8 mouse cellular contexts compared by ENCODE assay signal in the genomic region with DNA sequence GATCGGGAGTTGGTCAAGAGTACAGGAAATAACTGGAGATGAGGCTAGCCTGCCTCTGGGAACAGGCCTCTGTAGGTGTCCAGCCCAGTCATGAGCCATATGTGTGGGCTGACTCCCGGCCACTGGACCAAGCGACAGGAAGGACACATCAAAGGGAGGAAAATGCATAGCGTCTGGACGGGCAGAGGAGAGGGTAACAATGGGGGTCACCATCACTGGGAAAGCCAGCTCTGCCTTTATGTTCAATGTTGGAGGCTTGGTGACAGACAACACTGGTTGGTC. TPM values are rescaled to one million over a fixed set of nuclear protein-coding genes. Genes with fewer than 3 reads are reported as not detected.
A peak's percentile ranks its signal among the peaks of the same experiment; 100 is the strongest.
DNase-seq lines count a peak whose midpoint lies in the region; ATAC-seq and TF ChIP-seq lines count a peak whose summit lies in the region.

No protein-coding gene starts in this region.

- H3K4me3 ChIP-seq in heart, embryonic 11.5 days (ENCODE audit: low read depth, low read length): no peak overlapping the region
- no peak overlapping the region for H3K4me3 ChIP-seq in midbrain, embryonic 11.5 days (ENCODE audit: low read depth, low read length)
- no peak overlapping the region for H3K4me3 ChIP-seq in midbrain, embryonic 16.5 days (ENCODE audit: low read depth, low read length)
- H3K4me3 ChIP-seq in hindbrain, embryonic 16.5 days (ENCODE audit: low read length): no peak overlapping the region
- no peak overlapping the region for H3K4me3 ChIP-seq in neural tube, embryonic 13.5 days
- H3K4me3 ChIP-seq in left cerebral cortex, adult 2 months: no peak overlapping the region

- ATAC-seq in heart, embryonic 11.5 days (replicated peaks; ENCODE audit: insufficient number of reproducible peaks, low FRiP score, low TSS enrichment): no peak
- no peak for ATAC-seq in midbrain, embryonic 11.5 days (ENCODE audit: low FRiP score)
- ATAC-seq in midbrain, embryonic 16.5 days: no peak
- ATAC-seq in hindbrain, embryonic 16.5 days: no peak
- no peak for ATAC-seq in neural tube, embryonic 13.5 days (ENCODE audit: low read depth)
- no peak for ATAC-seq in monocyte, adult 5-6 weeks (replicated peaks; ENCODE audit: insufficient number of reproducible peaks, low FRiP score, low TSS enrichment, poor library complexity, severe bottlenecking)

- H3K4me1 ChIP-seq in heart, embryonic 11.5 days (ENCODE audit: control insufficient read depth, insufficient read depth, low read length): peaks cover 49% of the 10 kb centered on the region
- peaks cover 53% of the 10 kb centered on the region for H3K4me1 ChIP-seq in midbrain, embryonic 11.5 days (ENCODE audit: control insufficient read depth, insufficient read depth, low read length)
- peaks cover 38% of the 10 kb centered on the region for H3K4me1 ChIP-seq in midbrain, embryonic 16.5 days (ENCODE audit: control insufficient read depth, insufficient read depth, low read length)
- peaks cover 38% of the 10 kb centered on the region for H3K4me1 ChIP-seq in hindbrain, embryonic 16.5 days (ENCODE audit: control insufficient read depth, insufficient read depth, low read depth, low read length)
- H3K4me1 ChIP-seq in neural tube, embryonic 13.5 days (replicated peaks): peaks cover 73% of the 10 kb centered on the region

- H3K27ac ChIP-seq in heart, embryonic 11.5 days (ENCODE audit: low read depth, low read length): no peak overlapping the region
- H3K27ac ChIP-seq in midbrain, embryonic 11.5 days (ENCODE audit: low read depth, low read length): no peak overlapping the region
- H3K27ac ChIP-seq in midbrain, embryonic 16.5 days (ENCODE audit: low read length): no peak overlapping the region
- H3K27ac ChIP-seq in hindbrain, embryonic 16.5 days (ENCODE audit: low read depth, low read length): peak overlapping the region; percentile 48; the same call in 1 of the 2 replicates
- H3K27ac ChIP-seq in neural tube, embryonic 13.5 days (replicated peaks): peak overlapping the region; percentile 61
- no peak overlapping the region for H3K27ac ChIP-seq in left cerebral cortex, adult 2 months

- H3K27me3 ChIP-seq in heart, embryonic 11.5 days (ENCODE audit: control insufficient read depth, insufficient read depth, low read length): no peaks in the 10 kb centered on the region
- peaks cover 10% of the 10 kb centered on the region; the same call in 1 of the 2 replicates for H3K27me3 ChIP-seq in midbrain, embryonic 11.5 days (ENCODE audit: control insufficient read depth, insufficient read depth, low read length)
- H3K27me3 ChIP-seq in midbrain, embryonic 16.5 days (ENCODE audit: control insufficient read depth, insufficient read depth, low read depth, low read length): no peaks in the 10 kb centered on the region
- no peaks in the 10 kb centered on the region; the same call in 1 of the 2 replicates for H3K27me3 ChIP-seq in hindbrain, embryonic 16.5 days (replicated peaks; ENCODE audit: control insufficient read depth, insufficient read depth, low read length)
- peaks cover 14% of the 10 kb centered on the region; the same call in 1 of the 2 replicates for H3K27me3 ChIP-seq in neural tube, embryonic 13.5 days

- H3K9me3 ChIP-seq in heart, embryonic 11.5 days (replicated peaks; ENCODE audit: control insufficient read depth, low read length): no peaks in the 10 kb centered on the region
- H3K9me3 ChIP-seq in midbrain, embryonic 11.5 days (ENCODE audit: control insufficient read depth, low read length): no peaks in the 10 kb centered on the region
- no peaks in the 10 kb centered on the region for H3K9me3 ChIP-seq in midbrain, embryonic 16.5 days (replicated peaks; ENCODE audit: control insufficient read depth, low read length, poor library complexity, severe bottlenecking)
- no peaks in the 10 kb centered on the region for H3K9me3 ChIP-seq in hindbrain, embryonic 16.5 days (ENCODE audit: control insufficient read depth, low read length)
- no peaks in the 10 kb centered on the region for H3K9me3 ChIP-seq in neural tube, embryonic 13.5 days

- intact Hi-C loops in left cerebral cortex, adult 2 months (cut with DNase I): loop anchor here (1.0 to 10.0 kb wide), 5 partner anchors 66 to 292 kb away; no protein-coding TSS in a partner anchor

- WGBS in heart, embryonic 11.5 days (ENCODE audit: insufficient replicate concordance): 20% methylated on average over 5 of the region's 5 CpGs
- WGBS in midbrain, embryonic 11.5 days: 7% methylated on average over 5 of the region's 5 CpGs
- WGBS in midbrain, embryonic 16.5 days: 11% methylated on average over 5 of the region's 5 CpGs
- WGBS in hindbrain, embryonic 16.5 days: 24% methylated on average over 5 of the region's 5 CpGs
- WGBS in neural tube, embryonic 13.5 days: 12% methylated on average over 5 of the region's 5 CpGs

- peak; percentile 89 for DNase-seq in heart, adult 11 months
- no peak for DNase-seq in midbrain, embryonic 11.5 days (ENCODE audit: low spot score, missing footprints)
- no peak for DNase-seq in left cerebral cortex, adult 2 months (ENCODE audit: extremely low spot score in 1 of 2, low spot score in 2 of 2)

- H3K4me2 ChIP-seq in heart, embryonic 11.5 days: no peak overlapping the region; the same call in 1 of the 2 replicates
- H3K4me2 ChIP-seq in midbrain, embryonic 11.5 days: peak overlapping the region; percentile 19; the same call in 1 of the 2 replicates
- H3K4me2 ChIP-seq in midbrain, embryonic 16.5 days (ENCODE audit: low read length): no peak overlapping the region
- H3K4me2 ChIP-seq in hindbrain, embryonic 16.5 days (ENCODE audit: low read length): peak overlapping the region; percentile 12; the same call in 1 of the 2 replicates
- no peak overlapping the region; the same call in 1 of the 2 replicates for H3K4me2 ChIP-seq in neural tube, embryonic 13.5 days

- no peak for TF ChIP-seq CTCF in left cerebral cortex, adult 2 months (IDR thresholded peaks at IDR 0.05)

- no peak overlapping the region for H3K9ac ChIP-seq in heart, embryonic 11.5 days (ENCODE audit: low read depth, low read length)
- H3K9ac ChIP-seq in midbrain, embryonic 11.5 days (ENCODE audit: low read length): peak overlapping the region; percentile 9; the same call in 1 of the 2 replicates
- no peak overlapping the region; the same call in 1 of the 2 replicates for H3K9ac ChIP-seq in midbrain, embryonic 16.5 days (ENCODE audit: low read depth, low read length)
- H3K9ac ChIP-seq in hindbrain, embryonic 16.5 days (ENCODE audit: low read depth, low read length): no peak overlapping the region
- no peak overlapping the region; the same call in 1 of the 2 replicates for H3K9ac ChIP-seq in neural tube, embryonic 13.5 days

- no peaks in the 10 kb centered on the region for H3K36me3 ChIP-seq in heart, embryonic 11.5 days (ENCODE audit: control insufficient read depth, insufficient read depth, low read length)
- H3K36me3 ChIP-seq in midbrain, embryonic 11.5 days (ENCODE audit: control insufficient read depth, insufficient read depth, low read length): no peaks in the 10 kb centered on the region
- H3K36me3 ChIP-seq in midbrain, embryonic 16.5 days (ENCODE audit: control insufficient read depth, insufficient read depth, low read length): no peaks in the 10 kb centered on the region
- no peaks in the 10 kb centered on the region for H3K36me3 ChIP-seq in hindbrain, embryonic 16.5 days (ENCODE audit: control insufficient read depth, insufficient read depth, low read length)
- no peaks in the 10 kb centered on the region for H3K36me3 ChIP-seq in neural tube, embryonic 13.5 days

RNA-seq across cellular contexts. Expression of a gene that starts 41.3 kb away (rescaled TPM):
- 1,448 and 1,508 TPM in 2 replicates for polyA plus RNA-seq in heart, embryonic 11.5 days (2014; fragmentation: Nextera tagmentation; extraction: Ambion mirVana)
- 2,965 and 3,081 TPM in 2 replicates for polyA plus RNA-seq in midbrain, embryonic 11.5 days (2014; fragmentation: Nextera tagmentation; extraction: Ambion mirVana)
- polyA plus RNA-seq in midbrain, embryonic 16.5 days (2015; fragmentation: Nextera tagmentation; extraction: Ambion mirVana): 4,277 and 4,299 TPM in 2 replicates
- polyA plus RNA-seq in hindbrain, embryonic 16.5 days (2015; fragmentation: Nextera tagmentation; extraction: Ambion mirVana): 4,199 and 4,222 TPM in 2 replicates
- polyA plus RNA-seq in neural tube, embryonic 13.5 days (2015; fragmentation: Nextera tagmentation; extraction: Ambion mirVana): 3,932 and 3,979 TPM in 2 replicates
- total RNA-seq in monocyte, adult 5-6 weeks (2017): 1,753 to 2,142 TPM (median 1,849 TPM) in 3 replicates
- 1,000 to 10,000 TPM; 1,100 to 1,129 TPM for total RNA-seq in left cerebral cortex, adult 2 months (2021)

RNA-seq across cellular contexts. Expression of a gene that starts 54.3 kb away (rescaled TPM):
- 0.57 TPM in 1 of 2 replicates, not detected in the other for polyA plus RNA-seq in heart, embryonic 11.5 days (2014; fragmentation: Nextera tagmentation; extraction: Ambion mirVana)
- 1.4 TPM in 2 replicates for polyA plus RNA-seq in midbrain, embryonic 11.5 days (2014; fragmentation: Nextera tagmentation; extraction: Ambion mirVana)
- polyA plus RNA-seq in midbrain, embryonic 16.5 days (2015; fragmentation: Nextera tagmentation; extraction: Ambion mirVana): 1.2 and 1.3 TPM in 2 replicates
- polyA plus RNA-seq in hindbrain, embryonic 16.5 days (2015; fragmentation: Nextera tagmentation; extraction: Ambion mirVana): 0.66 and 1.6 TPM in 2 replicates
- 1.3 and 1.5 TPM in 2 replicates for polyA plus RNA-seq in neural tube, embryonic 13.5 days (2015; fragmentation: Nextera tagmentation; extraction: Ambion mirVana)
- 0.29 to 0.75 TPM in 2 of 3 replicates, not detected in the other for total RNA-seq in monocyte, adult 5-6 weeks (2017)
- under 1 TPM in 1 of 2 experiments, not detected in 1; 0.25 TPM for total RNA-seq in left cerebral cortex, adult 2 months (2021)

Comparison
In these comparisons a context has a peak if more than half of its experiments do, and no peak if none do; other contexts are left out.
1. H3K4me2 ChIP-seq: peak in midbrain, embryonic 11.5 days (single experiment) and hindbrain, embryonic 16.5 days (single experiment); none in heart, embryonic 11.5 days (single experiment), midbrain, embryonic 16.5 days (single experiment) and neural tube, embryonic 13.5 days (single experiment).
2. H3K27ac ChIP-seq: peak in hindbrain, embryonic 16.5 days (single experiment) and neural tube, embryonic 13.5 days (single experiment); none in heart, embryonic 11.5 days (single experiment), midbrain, embryonic 11.5 days (single experiment), midbrain, embryonic 16.5 days (single experiment) and left cerebral cortex, adult 2 months (single experiment).